Mouse (Mus musculus): ENCODE measurements around the gene Chd4. TPM values are rescaled to one million over a fixed set of nuclear protein-coding genes. Genes with fewer than 3 reads are reported as not detected.

Chd4 gene
- total and polyA plus RNA-seq, 3 experiments: 93.0 to 232 (median 173) TPM

DNA sequence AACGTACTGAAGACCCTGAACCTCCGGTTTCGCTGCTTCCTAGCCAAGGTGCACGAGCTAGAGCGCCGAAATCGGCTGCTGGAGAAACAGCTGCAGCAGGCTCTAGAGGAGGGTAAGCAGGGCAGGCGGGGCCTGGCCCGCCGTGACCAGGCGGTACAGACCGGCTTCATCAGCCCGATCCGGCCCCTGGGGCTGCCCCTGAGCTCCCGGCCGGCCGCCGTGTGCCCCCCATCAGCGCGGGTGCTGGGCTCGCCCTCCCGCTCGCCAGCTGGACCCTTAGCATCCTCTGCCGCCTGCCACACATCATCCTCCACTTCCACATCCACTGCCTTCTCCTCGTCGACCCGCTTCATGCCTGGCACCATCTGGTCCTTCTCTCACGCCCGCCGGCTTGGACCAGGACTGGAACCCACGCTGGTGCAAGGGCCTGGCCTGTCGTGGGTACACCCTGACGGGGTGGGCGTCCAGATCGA is 49.7 kb downstream of the Chd4 start:
- Histone ChIP-seq H3K36me3 (ENCODE audit: control insufficient read depth in 1 of 2, insufficient read depth in 2 of 2, low read length in 2 of 2) (peaks cover 0 to 3% of the 10 kb centered on the region in 2 experiments; a peak in 2 of 4 replicates), H3K27me3 (ENCODE audit: control insufficient read depth in 1 of 2, insufficient read depth in 2 of 2, low read length in 2 of 2) (no peaks in the 10 kb centered on the region), H3K9me3 (replicated peaks; ENCODE audit: insufficient read depth, low read length) (no peaks in the 10 kb centered on the region), H3K27ac (ENCODE audit: control insufficient read depth, low read depth, low read length) (no peak overlapping the region), H3K9ac (ENCODE audit: control insufficient read depth, low read depth, low read length, poor library complexity, severe bottlenecking) (no peak overlapping the region), H3K4me1 (ENCODE audit: control insufficient read depth in 1 of 2, insufficient read depth in 2 of 2, low read length in 2 of 2) (0 out of 4 replicates have a peak, but pooled peaks cover 0 to 10% of the 10 kb centered on the region in 2 experiments), H3K4me3 (ENCODE audit: control insufficient read depth in 1 of 2, insufficient read depth in 1 of 2, low read depth in 2 of 2, low read length in 2 of 2) (no peak overlapping the region), H3K79me2 (ENCODE audit: control insufficient read depth, insufficient read depth, low read length, poor library complexity) (peaks cover 2% of the 10 kb centered on the region; the same call in 1 of the 2 replicates)
- DNase-seq (ENCODE audit: low read depth, low spot score): no peak
- TF ChIP-seq SMC3 (IDR thresholded peaks at IDR 0.05; ENCODE audit: low read depth, low read length) (no peak), ZNF384 (IDR thresholded peaks at IDR 0.05; ENCODE audit: low read depth, low read length) (no peak), ELF1 (IDR thresholded peaks at IDR 0.05; ENCODE audit: low read depth, low read length) (no peak), SIN3A (IDR thresholded peaks at IDR 0.05; ENCODE audit: low read length) (no peak), RAD21 (IDR thresholded peaks at IDR 0.05; ENCODE audit: low read depth, low read length) (no peak), GATA1 (IDR thresholded peaks at IDR 0.05; ENCODE audit: low read depth, low read length) (no peak)

DNA sequence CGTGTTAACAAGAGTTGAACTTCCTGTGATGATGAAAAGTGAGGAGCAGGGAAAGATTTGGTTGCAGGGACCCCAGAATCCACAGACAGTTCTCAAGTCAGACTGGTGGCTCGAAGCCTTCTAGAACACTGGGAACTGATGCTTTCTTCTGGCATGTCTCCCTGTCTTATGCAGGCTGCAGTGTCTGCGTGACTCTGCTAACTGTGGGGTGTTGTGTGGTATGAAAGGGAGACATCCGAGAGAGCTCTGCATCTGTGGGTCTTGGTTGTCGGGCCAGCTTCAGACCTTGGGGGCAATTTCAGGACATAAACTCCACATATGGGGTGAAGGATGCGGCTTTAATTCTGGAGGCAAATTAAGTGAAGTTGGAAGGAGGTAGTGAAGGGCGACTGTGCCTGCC is 50.4 kb downstream of the Chd4 start:
- Histone ChIP-seq H3K9me3 (replicated peaks; ENCODE audit: insufficient read depth, low read length) (no peaks in the 10 kb centered on the region), H3K4me3 (ENCODE audit: control insufficient read depth in 1 of 2, insufficient read depth in 1 of 2, low read depth in 2 of 2, low read length in 2 of 2) (no peak overlapping the region), H3K9ac (ENCODE audit: control insufficient read depth, low read depth, low read length, poor library complexity, severe bottlenecking) (no peak overlapping the region), H3K4me1 (ENCODE audit: control insufficient read depth in 1 of 2, insufficient read depth in 2 of 2, low read length in 2 of 2) (peaks cover 0 to 13% of the 10 kb centered on the region in 2 experiments; a peak in 2 of 4 replicates), H3K27ac (ENCODE audit: control insufficient read depth, low read depth, low read length) (no peak overlapping the region), H3K36me3 (ENCODE audit: control insufficient read depth in 1 of 2, insufficient read depth in 2 of 2, low read length in 2 of 2) (peaks cover 0 to 2% of the 10 kb centered on the region in 2 experiments; a peak in 3 of 4 replicates), H3K27me3 (ENCODE audit: control insufficient read depth in 1 of 2, insufficient read depth in 2 of 2, low read length in 2 of 2) (no peaks in the 10 kb centered on the region), H3K79me2 (ENCODE audit: control insufficient read depth, insufficient read depth, low read length, poor library complexity) (no peaks in the 10 kb centered on the region)
- TF ChIP-seq ZKSCAN1 (IDR thresholded peaks at IDR 0.05; ENCODE audit: low read depth, low read length) (no peak), POLR2A (IDR thresholded peaks at IDR 0.05; ENCODE audit: control insufficient read depth in 1 of 2, insufficient read depth in 1 of 2, low read depth in 1 of 2, low read length in 2 of 2, poor library complexity in 1 of 2) (no peak), NRF1 (IDR thresholded peaks at IDR 0.05; ENCODE audit: insufficient read depth, low read depth, low read length, poor library complexity, severe bottlenecking) (no peak), USF1 (IDR thresholded peaks at IDR 0.05; ENCODE audit: low read depth, low read length) (no peak), USF2 (IDR thresholded peaks at IDR 0.05; ENCODE audit: borderline replicate concordance in 1 of 2, insufficient read depth in 1 of 2, low read depth in 1 of 2, low read length in 2 of 2) (no peak), HCFC1 (IDR thresholded peaks at IDR 0.05; ENCODE audit: low read depth, low read length) (no peak), ETS1 (IDR thresholded peaks at IDR 0.05; ENCODE audit: low read depth, low read length) (no peak), CTCF (IDR thresholded peaks at IDR 0.05 in 2 of 3, conservative IDR thresholded peaks at IDR 0.05 in 1 of 3; ENCODE audit: control insufficient read depth in 1 of 3, insufficient read depth in 1 of 3, low read depth in 2 of 3, low read length in 3 of 3, poor library complexity in 1 of 3, severe bottlenecking in 1 of 3) (no peak), MAZ (IDR thresholded peaks at IDR 0.05; ENCODE audit: low read depth, low read length) (no peak), POLR2AphosphoS2 (IDR thresholded peaks at IDR 0.05; ENCODE audit: low read length) (no peak), POLR2AphosphoS5 (IDR thresholded peaks at IDR 0.05; ENCODE audit: borderline replicate concordance, low read depth, low read length) (no peak)
- DNase-seq (ENCODE audit: low read depth, low spot score): no peak
